Mouse (Mus musculus) forelimb bud, embryonic 11.5 days (tissue): ENCODE data around the gene Slc22a18.
"Not testable (repeated sequence)": the region's sequence is repeated elsewhere in the genome, so short reads cannot be mapped to it uniquely, and the experiment has no call there.

Source experiments
- DNase-seq: peaks from one replicate; pipeline ENCODE4 v3.0.0-alpha.2; 2012; ENCODE audit warnings: low read depth, low spot score

Slc22a18 gene

DNA sequence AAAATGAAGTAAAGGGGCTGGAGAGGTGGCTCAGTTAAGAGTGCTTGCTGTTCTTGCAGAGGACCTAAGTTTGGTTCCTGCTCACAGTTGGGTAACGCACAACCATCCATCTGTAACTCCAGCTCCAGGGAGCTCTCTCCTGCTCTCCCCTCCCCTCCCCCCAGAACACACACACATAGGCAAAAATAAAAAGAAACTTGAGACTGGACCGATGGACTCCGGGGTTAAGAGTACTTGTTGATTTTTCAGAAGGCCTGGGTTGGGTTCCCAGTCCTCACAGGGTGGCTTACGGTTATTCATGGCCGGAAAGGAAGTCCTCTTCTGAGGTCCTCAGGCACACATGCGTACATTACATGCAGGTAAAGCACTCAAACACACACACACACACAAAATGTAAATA lies 30.4 kb downstream of the Slc22a18 start:
- no peak for DNase-seq

DNA sequence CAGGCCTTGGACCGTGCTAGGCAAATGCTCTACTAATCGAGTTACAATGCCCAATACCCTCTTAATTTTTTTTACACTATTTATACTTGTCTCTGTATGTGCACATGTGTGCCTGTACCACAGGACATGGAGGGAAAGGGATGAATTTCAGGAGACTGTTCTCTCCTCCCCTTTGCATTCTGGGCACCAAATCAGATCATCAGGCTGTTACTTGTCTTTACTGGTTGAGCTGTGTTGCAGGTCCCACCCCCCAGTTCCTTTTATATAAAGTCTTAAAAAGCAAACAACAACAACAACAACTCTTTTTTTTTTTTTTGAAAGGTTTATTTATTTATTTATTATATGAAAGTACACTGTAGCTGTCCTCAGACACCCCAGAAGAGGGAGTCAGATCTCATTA lies 31.9 kb downstream of the Slc22a18 start:
- DNase-seq: no peak

DNA sequence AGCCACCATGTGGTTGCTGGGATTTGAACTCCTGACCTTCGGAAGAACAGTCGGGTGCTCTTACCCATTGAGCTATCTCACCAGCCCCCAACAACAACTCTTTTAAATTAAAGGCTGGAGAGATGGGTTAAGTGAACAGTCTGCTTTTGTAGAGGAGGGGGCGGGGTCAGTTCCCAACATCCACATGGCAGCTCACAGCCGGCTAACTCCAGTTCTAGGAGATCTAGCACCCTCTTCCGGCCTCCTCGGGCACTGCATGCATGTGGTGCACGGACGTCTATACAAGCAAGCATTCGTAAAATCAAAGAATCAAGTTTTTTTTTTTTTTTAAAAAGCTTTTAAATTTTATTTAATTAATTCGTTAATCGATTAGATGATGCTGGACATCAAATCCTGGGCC lies 32.3 kb downstream of the Slc22a18 start:
- DNase-seq: peak; percentile 58

DNA sequence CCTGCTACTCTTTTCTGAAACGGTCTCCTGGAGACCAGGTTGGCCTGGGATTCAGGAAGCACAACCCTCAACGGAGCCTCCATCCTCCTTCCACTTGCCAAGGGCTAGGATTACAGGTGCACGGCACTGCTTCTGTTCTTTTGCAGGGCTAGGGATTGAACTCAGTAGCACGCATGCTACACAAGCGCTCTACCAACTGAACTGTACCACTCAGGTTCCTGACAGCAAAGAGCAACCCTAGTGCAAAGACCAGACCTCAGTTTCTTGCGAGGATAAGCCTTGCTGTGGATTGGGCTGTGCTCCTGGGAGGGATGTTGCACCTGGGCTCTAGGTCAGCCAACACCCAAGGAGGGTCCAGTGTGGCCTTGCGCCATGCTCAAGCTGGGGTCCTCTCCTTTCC lies 32.7 kb downstream of the Slc22a18 start:
- DNase-seq: no peak

DNA sequence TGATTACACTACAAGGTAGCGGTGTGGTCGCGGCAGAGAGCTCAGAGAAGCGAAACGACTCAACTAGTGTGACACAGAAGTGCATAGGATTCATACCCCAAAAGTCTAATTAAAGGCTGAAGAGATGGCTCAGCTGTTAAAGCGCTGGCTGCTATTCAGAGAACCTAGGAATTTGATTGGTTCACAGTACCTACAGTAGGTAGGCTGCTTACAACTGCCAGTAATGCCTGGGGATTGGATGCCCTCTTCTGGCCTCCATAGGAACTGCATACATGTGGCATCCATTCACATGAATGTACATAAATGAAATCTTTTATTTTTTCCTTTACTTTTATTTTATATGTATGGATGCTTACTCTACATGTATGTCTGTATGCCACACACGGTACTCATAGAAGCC lies 33.1 kb downstream of the Slc22a18 start:
- DNase-seq: peak; percentile 63

DNA sequence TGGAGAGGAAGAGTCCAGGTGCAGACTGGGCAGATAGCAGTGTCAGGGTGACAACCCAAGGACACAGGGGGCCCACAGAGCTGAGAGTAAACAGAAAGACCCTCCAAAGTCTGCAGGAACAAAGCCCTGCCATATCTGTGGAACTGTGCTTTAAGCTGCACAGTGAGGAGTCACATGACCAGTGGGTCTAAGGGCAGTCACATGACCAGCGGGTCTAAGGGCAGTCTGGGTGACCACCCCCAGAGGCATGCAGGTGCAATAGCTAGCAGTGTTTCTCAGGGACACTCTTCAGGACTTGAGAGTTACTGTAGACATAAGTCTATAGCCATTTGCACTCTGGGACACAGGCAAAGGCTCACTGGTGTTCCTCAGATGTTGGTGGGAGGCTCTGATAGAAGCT lies 36.0 kb downstream of the Slc22a18 start:
- no peak for DNase-seq

DNA sequence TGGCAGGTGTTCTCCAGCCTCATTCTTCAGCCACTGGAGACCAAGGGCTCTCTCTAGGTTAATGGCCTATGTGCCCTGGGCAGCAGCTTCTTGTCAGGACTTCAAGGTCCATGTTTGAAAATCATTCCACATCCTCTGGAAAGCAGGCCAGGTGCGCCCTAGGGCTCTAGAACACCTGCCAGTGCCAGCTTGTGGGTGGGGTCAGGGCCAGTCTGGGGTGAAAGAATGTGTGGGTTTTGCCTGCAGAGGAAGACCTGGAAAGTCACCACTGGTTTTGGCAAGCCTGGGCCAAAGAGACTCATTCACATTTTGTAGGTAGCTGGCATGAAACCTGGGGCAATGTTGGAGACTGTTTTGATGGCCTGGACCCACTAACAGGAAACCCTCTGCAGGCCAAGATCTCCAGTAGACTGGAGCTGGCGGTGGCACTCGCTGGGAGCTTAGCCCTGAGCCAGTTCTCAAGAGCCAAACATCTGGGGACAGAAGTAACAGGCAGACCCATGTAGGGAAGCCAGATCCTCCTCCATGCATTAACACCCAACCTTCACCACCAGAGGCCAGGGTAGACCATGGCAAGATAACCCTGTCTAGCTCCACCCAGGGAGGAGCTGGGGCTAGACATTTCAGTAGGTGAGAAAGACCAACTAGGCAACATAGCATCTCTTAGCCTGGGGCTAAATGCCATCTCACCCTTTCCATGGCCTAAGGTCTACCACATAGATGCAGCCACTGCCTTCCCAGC lies 37.2 kb downstream of the Slc22a18 start:
- no peak for DNase-seq

DNA sequence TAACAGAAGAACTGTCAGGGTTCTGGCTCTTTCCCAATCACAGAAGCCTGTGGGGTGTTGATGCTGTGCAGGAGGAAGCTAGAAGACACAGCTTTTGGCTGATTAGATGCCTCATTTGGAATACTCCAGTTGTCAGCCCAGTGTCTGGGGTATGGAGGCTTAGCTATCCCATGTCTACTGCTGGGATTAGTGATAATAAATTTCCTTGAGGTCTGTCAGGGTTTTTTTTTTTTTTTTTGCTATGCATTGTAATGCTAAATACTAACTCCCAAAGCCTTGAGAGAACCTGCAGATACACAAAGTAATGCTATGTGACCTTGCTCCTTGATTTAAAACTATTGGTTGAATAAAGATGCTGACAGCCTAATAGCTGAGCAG lies 37.8 kb downstream of the Slc22a18 start:
- no peak for DNase-seq

DNA sequence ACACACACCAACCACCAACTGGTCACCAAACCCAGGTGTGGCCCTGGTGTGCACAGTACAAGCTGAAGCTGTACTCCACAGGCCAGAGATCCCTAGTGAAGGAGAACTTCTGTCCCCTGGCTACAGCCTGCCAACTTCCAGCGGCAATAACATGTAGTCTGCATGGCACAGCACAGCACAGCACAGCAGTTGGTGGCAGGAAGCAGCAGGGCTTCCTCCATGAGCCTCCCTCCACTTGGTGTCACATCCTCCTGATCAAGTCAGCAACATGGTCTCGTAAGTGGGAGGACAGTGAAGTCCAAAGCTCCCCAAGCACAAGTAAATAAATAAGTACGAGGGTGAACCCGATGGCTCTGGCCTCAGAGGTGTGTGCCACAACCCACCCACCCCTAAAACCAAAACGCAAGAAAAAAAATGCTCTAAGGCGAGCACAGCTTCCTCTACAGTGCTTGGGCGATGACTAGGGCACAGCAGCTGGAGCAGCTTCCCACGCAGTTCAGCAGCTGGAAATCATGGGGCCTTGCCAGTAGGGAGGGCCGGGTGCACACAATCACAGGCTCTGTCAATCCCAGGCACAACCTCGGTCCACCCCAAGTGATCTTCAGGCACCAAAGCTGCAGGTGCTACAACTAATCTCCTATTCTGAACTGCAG lies 40.4 kb downstream of the Slc22a18 start:
- DNase-seq: no peak

DNA sequence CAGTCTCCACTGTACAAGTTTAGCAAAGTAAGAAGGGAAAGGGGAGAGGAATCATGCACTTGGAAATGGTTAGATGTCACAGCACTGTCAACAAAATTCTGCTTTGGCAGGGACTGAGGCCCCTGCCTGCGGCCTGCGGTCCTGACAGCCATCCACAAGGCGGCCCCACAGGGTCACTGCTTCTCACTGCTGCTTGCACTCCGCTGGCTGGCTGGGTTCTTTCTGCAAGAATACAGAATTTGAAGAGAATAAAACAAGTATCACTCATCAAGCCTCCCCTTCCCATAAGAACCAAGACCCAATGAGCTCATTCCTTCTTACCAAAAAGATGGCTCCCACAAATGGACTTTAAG lies 40.9 kb downstream of the Slc22a18 start:
- DNase-seq: no peak

DNA sequence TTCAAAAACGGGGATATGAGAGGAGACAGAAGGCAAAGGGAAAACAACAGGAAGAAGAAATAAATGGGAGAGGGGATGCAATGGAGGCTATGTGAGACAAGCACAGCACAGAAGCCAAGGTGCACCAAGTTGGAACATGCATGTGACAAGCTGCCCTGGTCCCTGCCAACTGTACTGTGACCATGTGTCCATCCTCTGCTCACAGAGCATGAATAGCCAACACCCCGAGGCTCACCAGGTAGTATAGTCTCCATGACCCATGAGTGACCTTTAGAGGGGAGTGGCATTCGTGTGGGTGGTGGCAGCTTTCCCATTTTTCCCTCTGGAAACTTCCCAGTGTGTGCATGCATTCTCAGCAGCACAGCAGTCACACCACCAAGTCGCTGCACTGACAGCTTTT lies 45.8 kb downstream of the Slc22a18 start:
- DNase-seq: no peak

DNA sequence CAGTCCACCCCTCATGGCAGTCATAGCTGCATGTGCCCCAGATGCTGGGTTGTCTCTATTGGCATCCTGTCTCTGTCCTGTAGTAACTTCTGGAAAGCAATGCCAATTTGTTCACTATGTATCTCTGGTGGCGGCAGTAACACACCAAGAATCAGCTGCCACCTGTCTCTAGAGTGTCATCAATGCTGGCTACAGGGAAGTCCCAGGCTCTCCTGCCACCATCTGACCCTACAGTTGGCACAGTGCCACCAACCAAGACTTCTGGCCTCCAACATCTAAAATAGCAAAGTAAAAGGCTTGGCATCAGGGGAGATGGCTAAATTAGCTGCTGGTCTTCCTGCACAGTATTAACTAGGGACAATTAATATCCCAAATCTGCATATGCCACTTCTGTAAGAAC lies 58.9 kb downstream of the Slc22a18 start:
- DNase-seq: no peak

DNA sequence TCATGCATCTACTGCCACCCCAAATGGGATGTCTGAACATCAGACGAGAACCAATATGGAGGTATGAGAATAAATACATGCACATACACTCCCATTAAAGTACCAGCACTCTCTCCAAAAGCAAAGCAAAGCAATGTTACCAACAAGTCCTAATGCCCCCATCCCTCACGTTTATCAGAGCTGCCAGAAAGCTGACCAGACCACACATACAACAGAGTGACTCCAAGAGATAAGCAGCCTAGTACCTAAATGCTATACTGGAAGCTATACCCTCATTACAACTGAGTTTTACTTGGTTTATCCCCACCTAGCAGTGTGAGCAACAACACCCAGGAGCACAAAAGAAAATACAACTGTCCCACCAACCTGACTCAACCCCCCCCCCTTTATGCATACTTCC lies 59.7 kb downstream of the Slc22a18 start:
- DNase-seq: no peak

DNA sequence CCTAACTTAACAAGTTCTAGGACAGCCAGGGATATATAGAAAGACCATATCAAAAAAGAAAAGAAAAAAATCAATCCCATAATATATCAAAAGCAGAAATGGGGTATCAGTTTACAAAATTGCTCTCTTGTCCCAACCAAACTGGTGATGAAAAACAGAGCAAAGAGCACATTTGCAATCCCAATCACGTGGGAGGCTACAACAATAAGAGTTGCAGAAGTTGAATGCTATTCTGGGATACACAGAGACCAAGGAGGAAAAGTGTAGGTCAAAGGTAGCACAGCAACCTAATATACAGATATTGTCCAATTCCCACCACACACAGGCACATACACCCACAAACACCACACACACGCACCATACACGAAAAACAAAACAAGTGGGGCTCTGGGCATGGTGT lies 62.7 kb downstream of the Slc22a18 start:
- DNase-seq: no peak

DNA sequence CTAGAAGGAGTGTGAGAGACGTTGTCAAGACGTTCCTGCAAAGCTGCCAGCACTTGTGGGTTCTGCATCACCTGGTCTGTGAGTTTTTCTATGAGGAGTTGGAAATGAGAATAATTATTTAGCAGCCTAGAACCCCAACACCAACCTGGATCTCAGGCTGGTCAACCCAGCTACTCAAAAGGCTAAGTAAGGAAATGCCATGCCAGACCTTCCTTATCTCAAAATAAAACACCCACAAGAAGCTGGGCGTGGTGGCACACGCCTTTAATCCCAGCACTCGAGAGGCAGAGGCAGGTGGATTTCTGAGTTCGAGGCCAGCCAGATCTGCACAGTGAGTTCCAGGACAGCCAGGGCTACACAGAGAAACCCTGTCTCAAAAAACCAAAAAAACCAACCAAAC lies 64.7 kb downstream of the Slc22a18 start:
- not testable (repeated sequence) for DNase-seq

DNA sequence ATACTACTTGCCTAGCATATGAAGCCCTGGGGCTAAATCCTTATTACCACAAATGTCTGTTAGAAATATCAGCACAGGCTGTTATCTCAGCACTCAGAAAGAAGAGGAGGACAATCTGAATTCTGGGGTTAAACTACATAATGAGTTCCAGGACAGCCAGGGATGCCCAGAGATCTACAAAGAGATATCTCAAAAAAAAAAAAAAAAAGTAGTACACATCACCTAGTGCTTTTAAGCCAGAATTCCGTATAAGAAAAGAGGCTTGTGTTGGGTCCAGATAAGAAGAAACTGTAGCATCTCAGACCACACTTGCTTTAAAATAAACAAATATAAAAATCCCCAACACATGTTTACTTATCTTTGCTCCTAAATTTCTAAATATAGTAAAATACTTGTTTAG lies 65.1 kb downstream of the Slc22a18 start:
- no peak for DNase-seq

DNA sequence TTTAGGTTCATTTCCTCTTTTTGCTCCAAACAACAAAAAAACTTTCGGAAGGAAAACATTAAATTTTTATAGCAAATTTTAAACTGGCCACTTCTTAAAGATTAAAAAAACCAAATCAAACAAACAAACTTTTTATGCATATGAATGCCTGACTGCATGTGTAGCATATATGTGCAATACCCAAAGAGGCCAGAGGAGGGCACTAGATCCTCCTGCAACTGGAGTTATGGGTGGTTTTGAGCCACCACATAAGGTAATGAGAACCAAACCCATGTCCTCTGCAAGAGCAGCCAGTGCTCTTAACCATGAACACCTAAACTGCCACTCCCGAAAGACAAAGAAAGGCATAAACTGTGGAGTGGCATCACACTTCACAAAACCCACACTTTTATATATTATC lies 70.8 kb downstream of the Slc22a18 start:
- peak; percentile 59 for DNase-seq

DNA sequence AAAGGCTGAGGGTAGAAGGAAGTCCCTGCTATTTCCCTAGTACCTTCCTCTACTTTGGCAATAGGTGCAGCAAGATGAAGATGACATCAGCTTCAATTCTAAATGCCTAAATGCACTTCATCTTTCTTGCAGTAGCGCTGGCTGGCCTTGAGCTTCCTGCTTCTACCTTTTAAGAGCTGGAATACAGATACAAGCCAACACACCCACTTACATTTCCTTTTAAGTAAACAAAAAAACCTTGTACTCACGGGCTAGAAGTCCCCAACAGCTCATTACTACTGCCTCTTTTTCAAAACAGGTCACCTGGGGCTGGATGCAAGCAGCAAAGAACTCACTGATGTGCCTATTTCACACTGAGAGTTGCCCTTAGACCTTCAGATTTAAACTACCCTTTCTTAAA lies 73.0 kb downstream of the Slc22a18 start:
- DNase-seq: no peak

DNA sequence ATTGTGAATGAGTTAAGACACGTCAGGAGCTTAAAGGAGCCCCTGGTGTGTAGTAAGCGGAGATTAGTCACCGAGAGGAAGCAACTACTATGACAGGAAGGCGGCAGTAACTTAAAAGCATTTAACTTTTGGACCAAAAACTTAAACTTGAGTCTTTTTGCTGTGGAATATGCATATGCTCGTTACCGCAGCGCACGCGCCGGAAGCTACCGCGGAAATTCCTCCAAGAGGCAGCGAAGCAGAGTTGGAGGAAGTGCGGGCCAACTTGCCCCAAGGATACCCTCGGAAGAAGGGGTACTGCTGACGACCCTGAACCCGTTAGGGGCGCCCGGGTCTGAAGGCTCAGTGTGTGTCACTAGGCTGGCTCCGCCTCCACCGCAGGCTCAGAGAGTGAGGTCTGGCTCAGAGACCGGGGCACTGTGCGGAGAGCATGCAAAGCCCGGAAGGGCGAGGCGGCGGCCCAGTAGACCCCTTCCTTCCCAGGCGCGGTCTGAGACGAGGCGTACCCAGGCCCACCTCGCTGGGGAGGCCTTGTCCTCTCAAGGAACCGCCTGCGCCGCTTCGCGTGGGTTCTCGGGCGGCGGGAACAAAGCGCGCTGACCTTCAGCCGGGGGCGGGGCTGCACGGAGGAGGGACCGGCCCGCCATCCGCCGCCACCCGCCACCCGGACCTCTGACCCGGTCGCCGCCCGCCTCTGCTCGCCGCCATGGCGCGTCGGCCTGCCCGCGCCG lies 74.9 kb downstream of the Slc22a18 start:
- peak; percentile 51 for DNase-seq
